Mouse (Mus musculus) B cell, adult 62 days (primary cell): ENCODE data around the gene Git2. TPM values are rescaled to one million over a fixed set of nuclear protein-coding genes. Genes with fewer than 3 reads are reported as not detected.

Experiments used
- total RNA-seq: library from RNA; stranded (reverse); gene quantifications from 4 replicates; pipeline ENCODE4 v1.2.4, GENCODE M21; 2023

Git2 gene
- 158 to 189 TPM (median 161 TPM) in 4 replicates for total RNA-seq

DNA sequence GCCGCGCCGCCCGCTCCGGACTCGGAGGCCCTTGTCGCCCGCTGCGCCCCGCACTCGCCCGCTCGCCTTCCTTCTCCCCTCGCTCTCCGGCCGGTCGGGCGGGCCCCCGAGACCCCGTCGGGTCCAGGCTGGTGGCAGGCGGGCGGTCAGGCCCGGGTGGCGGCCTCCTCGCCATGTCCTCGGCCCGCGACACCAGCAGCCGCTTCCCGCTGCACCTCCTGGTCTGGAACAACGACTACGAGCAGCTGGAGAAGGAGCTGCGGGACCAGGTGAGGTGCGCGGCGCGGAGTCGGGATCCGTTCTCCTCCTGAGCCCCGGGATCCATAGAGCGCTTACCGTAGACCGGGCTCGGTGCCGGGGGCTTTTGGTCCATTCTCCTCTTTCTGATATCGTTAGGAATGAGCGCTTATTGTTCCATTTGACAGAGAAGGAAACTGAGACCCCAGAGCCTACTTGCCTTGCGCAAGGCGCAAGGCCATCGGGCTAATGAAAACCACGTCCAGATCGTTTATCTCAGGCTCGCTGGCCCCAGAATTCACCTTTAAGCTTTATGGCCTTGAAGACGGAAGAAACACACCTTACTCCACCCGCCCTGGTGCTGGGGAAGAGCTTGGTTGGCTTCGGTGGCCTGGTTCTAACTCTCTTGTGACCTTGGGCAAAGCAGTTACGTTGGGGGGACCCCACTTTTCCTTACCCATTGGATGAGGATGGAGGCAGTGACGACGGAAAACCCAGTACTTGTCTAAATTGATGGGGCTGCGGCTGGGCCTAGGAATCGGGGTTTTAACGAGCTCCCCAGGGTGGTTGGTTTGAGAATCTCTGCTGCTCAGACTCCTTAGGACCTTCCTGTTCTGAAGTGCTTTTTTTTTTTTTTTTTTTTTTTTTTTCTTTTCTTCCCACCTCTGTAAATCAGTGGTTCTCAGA, at the start of gene Git2:
TSS of gene Git2 (minus strand) at position 462 of the 924 bp plus-strand sequence.

DNA sequence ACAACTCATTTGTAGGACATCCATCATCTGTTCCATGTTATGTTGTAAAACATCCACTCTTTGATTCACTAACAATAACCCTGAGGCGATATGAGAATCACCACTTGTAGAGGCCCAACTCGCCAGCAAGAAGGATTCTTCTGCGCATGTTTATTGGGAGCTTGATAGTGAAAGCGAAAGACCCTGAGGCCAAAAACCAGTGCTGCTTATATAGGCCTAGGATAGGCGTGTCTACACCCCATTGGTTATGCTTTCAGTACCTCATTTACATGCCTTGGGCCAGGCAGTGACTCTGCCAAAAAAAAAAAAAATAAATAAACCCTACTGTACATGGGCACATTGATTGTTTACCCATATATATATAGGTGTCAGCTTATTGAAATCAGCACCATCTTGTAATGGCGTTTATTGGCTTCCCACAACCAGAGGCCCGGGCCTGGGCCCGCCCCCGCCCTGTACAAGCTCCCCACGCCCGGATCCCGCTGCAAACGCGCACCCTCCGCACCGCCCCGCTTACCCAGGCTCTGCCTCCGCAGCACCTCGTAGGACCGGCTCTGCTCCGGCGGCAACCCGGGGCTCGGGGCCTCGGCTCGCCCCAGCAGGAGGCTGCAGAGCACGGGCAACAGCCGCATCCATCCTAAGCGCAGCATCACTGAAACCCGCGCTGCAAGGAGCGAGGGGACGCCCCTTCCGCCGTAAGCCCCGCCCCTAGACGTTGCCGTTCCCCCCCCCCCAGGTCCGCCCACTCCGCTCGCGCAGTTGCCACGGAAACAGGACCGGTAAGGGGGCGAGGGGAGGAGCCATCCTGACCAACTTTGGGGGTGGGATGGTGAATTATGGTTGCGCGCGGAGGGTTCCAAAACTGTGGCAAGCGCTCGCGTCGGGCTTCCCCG, 47.7 kb upstream of the Git2 start, which contains the start of gene 1500011B03Rik:
TSS of gene 1500011B03Rik (minus strand) at position 673 of the 893 bp plus-strand sequence.

DNA sequence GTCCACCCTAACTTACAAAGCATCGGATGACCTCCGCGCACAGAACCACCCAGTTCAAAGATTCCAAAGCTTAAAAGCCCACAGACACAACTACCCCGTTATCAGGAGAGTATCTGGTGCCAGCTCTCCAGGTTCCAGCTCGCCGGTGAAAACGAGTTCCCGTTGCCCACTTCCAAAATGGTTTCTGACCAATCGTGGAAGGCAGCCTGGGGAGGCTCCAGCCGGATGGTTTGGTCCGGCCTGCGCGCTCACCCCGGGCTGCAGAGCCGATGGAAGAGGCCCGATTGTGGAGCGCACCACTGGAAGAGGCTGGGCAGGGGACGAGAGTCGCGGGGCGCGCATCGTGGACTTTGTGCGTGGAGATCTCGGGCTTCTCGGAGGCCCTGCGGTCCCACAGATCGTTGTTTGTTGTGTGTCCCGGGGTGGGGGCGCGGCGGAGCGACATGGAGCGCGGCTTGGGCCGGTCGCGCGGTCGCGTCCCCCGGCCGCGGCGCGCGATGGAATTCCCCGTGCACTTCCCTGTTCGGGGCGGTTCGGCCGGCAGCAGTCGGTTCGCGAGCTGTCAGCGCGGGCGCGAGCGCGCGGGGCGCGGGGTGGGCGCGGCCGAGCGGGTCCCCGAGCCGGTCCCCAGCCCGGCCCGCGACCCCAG, 790 bp downstream of the Git2 start, which contains the start of gene Ankrd13a:
TSS of gene Ankrd13a (plus strand) at position 275 of the 649 bp plus-strand sequence.

DNA sequence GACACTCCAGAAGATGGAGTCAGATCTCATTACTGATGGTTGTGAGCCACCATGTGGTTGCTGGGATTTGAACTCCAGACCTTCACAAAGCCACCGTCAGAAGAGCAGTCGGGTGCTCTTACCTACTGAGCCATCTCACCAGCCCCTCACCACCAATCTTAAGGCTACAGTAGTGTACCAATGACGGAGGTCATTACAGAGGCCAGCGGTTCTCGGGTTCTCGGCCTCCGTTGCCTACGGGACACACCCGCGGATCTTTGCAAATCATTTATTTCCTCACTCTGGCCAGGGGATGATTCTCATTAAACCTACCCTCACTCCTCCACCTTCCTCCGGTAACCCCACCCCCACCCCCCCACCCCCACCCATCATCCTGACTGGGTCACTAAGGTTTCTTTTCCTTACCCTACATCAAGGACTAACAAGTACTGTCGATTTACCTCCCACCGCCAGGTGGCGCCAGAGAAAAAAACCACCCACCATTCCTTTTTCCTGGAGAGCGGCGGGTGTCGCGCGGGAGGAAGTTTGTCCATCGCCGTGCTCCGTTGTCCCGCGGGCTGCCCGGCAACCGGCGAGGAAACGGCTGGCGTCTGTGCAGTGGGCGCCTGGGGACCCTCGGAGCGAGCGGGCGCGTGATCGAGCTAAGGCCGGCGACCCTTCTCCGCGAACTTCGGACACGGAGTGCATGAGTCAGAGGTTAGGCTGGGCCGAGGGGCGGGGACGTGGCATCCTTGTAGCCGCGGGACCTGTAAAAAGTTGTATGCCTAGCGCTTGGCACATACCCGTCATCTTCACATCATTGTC, 67.8 kb downstream of the Git2 start, which contains the start of gene Tchp:
TSS of gene Tchp (plus strand) at position 496 of the 804 bp plus-strand sequence.

DNA sequence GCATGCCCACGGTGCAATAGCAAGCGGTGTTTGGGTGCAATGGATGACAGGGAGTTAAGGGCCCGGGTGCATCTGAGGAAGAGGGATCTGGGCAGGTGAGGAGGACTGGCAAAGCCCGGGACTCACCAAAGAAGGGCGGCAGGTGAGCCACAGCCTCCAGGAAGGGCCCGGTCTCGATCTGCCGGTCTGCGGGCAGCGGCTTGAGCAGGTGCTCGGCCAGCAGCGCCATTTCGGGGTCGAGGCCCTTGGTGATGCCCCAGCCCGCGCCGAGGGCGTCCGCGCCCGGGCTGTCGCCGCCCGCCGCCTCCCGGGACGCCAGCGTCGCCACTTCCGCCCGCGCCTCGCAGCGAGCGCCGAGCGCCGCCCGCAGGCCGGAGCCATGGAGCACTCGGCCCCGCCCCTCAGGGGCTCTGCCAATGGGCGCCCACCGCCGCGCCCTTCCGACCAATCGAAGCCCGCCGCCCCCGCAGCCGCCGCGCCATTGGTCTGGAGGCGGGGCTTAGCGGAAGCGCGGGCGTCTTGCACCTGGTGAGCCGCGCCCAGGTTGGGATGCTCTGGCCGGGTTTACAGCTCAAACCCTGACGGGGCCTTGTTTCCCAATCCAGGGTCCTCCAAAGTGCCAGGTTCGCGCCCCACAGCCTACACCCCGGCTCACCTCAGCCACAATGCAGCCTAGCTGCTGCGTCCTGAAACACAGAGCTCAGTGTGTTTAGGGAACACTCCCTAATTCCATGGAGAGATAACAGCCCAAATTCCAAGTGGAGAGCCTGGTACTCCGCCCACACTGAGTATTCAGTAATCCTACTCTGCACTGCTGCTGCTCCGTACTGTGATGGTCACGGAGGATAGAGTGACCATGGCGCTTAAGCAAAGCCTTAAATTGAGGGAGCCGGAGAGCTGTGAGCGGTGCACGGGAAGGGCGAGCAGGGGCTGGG, 84.4 kb downstream of the Git2 start, which contains the start of gene Gltp:
TSS of gene Gltp (minus strand) at position 352 of the 935 bp plus-strand sequence.

Other genes starting within 250 kb of the Git2 start
- gene Fam222a, start 207.5 kb downstream of the Git2 start, total RNA-seq, result 8.1 to 12.4 TPM (median 9.7 TPM) in 4 replicates
- 0.16 to 2.0 TPM (median 1.0 TPM) in 3 of 4 replicates, not detected in the other for gene Trpv4, start 117.1 kb downstream of the Git2 start, total RNA-seq
- gene Gltp, start 84.5 kb downstream of the Git2 start, total RNA-seq, result 50.0 to 57.6 TPM (median 53.1 TPM) in 4 replicates
- gene Tchp, start 67.8 kb downstream of the Git2 start, total RNA-seq, result 19.2 to 25.2 TPM (median 22.4 TPM) in 4 replicates
- gene Ankrd13a, start 840 bp downstream of the Git2 start, total RNA-seq, result 180 to 202 TPM (median 193 TPM) in 4 replicates
- 47.4 to 60.2 TPM (median 50.6 TPM) in 4 replicates for gene 1500011B03Rik, start 48.0 kb upstream of the Git2 start, total RNA-seq
- gene 4930519G04Rik, start 78.1 kb upstream of the Git2 start, total RNA-seq, result not detected in 4 replicates
- gene Gm9936, start 83.2 kb upstream of the Git2 start, total RNA-seq, result not detected in 4 replicates
- gene Oasl2, start 121.4 kb upstream of the Git2 start, total RNA-seq, result 2.0 to 4.6 TPM (median 3.9 TPM) in 4 replicates
- gene Oasl1, start 147.7 kb upstream of the Git2 start, total RNA-seq, result 20.9 to 32.9 TPM (median 23.7 TPM) in 4 replicates
- gene 2210016L21Rik, start 166.6 kb upstream of the Git2 start, total RNA-seq, result 32.6 to 40.1 TPM (median 37.4 TPM) in 4 replicates
- not detected in 4 replicates for gene Hnf1a, start 195.6 kb upstream of the Git2 start, total RNA-seq
- 56.8 to 67.1 TPM (median 58.8 TPM) in 4 replicates for gene Sppl3, start 235.6 kb upstream of the Git2 start, total RNA-seq